9 mouse cellular contexts compared by ENCODE assay signal in the genomic region with DNA sequence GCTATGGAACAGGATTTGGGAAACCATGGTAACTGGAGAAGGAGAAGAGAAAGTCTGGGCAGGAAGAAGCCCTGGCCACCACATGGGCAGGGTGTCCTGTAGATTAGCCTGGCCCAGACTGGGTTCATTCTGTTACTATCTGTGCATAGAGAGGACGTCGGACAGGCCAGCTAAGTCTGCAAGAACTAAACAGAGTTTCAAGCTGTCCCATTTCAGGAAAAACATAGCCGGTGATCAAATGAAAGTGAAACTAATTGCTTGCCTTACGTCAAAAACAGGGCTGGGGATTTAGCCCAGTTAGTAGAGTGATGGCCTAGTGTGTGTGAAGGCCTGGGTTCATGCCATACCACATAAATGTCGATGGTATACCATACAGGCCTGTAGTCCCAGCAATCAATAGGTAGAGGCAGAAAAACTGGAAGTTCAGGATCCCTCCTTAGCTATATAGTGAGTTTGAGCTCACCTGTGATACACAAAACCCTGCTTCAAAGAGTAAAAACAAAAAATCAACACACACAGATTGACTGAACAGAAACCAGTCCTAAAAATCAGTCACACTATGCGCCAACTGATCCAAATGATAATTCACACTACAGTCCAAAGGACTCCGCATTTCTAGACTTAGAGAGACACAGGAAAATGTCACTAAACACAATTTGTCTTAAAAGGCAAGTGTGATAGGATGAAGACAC. TPM values are rescaled to one million over a fixed set of nuclear protein-coding genes. Genes with fewer than 3 reads are reported as not detected.
DNase-seq lines count a peak whose midpoint lies in the region; ATAC-seq and TF ChIP-seq lines count a peak whose summit lies in the region.
"Had no signal": no experiment of that assay in that cellular context is flagged by ENCODE, and none has a peak within 500 bp of the region (broad histone marks: within the 10 kb centered on the region; RNA-seq: fewer than 3 reads in every experiment).

No protein-coding gene starts in this region.

- H3K79me2 ChIP-seq in liver, adult 2 months (ENCODE audit: control insufficient read depth, insufficient read depth, low read length), result no peaks in the 10 kb centered on the region

- peak overlapping the region; percentile 71 for H3K9ac ChIP-seq in liver, adult 2 months (ENCODE audit: low read depth, low read length)
- no peak overlapping the region for H3K9ac ChIP-seq in intestine, postnatal 0 days (ENCODE audit: low read depth, low read length)

- H3K4me1 ChIP-seq in liver, adult 2 months (ENCODE audit: control insufficient read depth, insufficient read depth, low read length), result peaks cover 1% of the 10 kb centered on the region; the same call in 1 of the 2 replicates
- H3K4me1 ChIP-seq in intestine, postnatal 0 days (replicated peaks; ENCODE audit: control insufficient read depth, insufficient read depth, low read length), result no peaks in the 10 kb centered on the region
- no peaks in the 10 kb centered on the region for H3K4me1 ChIP-seq in embryonic facial prominence, embryonic 10.5 days

- TF ChIP-seq CTCF in liver, adult 2 months (IDR thresholded peaks at IDR 0.05; ENCODE audit: low read depth, low read length), result no peak
- no peak for TF ChIP-seq CTCF in intestine, postnatal 0 days (IDR thresholded peaks at IDR 0.05; ENCODE audit: low read depth)

- no peaks in the 10 kb centered on the region for H3K27me3 ChIP-seq in liver, adult 2 months (ENCODE audit: control insufficient read depth, insufficient read depth, low read length)
- H3K27me3 ChIP-seq in intestine, postnatal 0 days (replicated peaks; ENCODE audit: control insufficient read depth, insufficient read depth, low read length), result no peaks in the 10 kb centered on the region
- no peaks in the 10 kb centered on the region for H3K27me3 ChIP-seq in embryonic facial prominence, embryonic 10.5 days (replicated peaks; ENCODE audit: low read depth, poor library complexity, severe bottlenecking)

- 0 out of 2 replicates have a peak, but pooled peaks have one; percentile 33 for ATAC-seq in intestine, postnatal 0 days

- peak overlapping the region; percentile 51 for H3K4me2 ChIP-seq in intestine, postnatal 0 days (replicated peaks; ENCODE audit: low read depth)

- H3K36me3 ChIP-seq in liver, adult 2 months (ENCODE audit: control insufficient read depth, insufficient read depth, low read length), result no peaks in the 10 kb centered on the region
- no peaks in the 10 kb centered on the region for H3K36me3 ChIP-seq in intestine, postnatal 0 days (ENCODE audit: control insufficient read depth, insufficient read depth)
- H3K36me3 ChIP-seq in embryonic facial prominence, embryonic 10.5 days (replicated peaks), result no peaks in the 10 kb centered on the region

- peak overlapping the region; percentile 77 for H3K27ac ChIP-seq in liver, adult 2 months (replicated peaks; ENCODE audit: insufficient read depth, low read depth, low read length)
- H3K27ac ChIP-seq in intestine, postnatal 0 days (ENCODE audit: low read depth, low read length), result no peak overlapping the region
- H3K27ac ChIP-seq in embryonic facial prominence, embryonic 10.5 days (replicated peaks), result no peak overlapping the region

- peak overlapping the region; percentile 59 for H3K4me3 ChIP-seq in liver, adult 2 months (ENCODE audit: insufficient read depth, low read depth, low read length)
- 0 out of 2 replicates have a peak overlapping the region, but pooled peaks have one; percentile 11 for H3K4me3 ChIP-seq in intestine, postnatal 0 days (ENCODE audit: low read depth, low read length)
- no peak overlapping the region for H3K4me3 ChIP-seq in embryonic facial prominence, embryonic 10.5 days

- no peaks in the 10 kb centered on the region for H3K9me3 ChIP-seq in intestine, postnatal 0 days (ENCODE audit: control insufficient read depth)
- no peaks in the 10 kb centered on the region for H3K9me3 ChIP-seq in embryonic facial prominence, embryonic 10.5 days

- WGBS in liver, adult 2 months, result 30% methylated on average over 7 of the region's 7 CpGs
- 50% methylated on average over 7 of the region's 7 CpGs for whole genome bisulfite sequencing in intestine, postnatal 0 days
- 87% methylated on average over 7 of the region's 7 CpGs for WGBS in embryonic facial prominence, embryonic 10.5 days

- DNase-seq in liver, adult 2 months (ENCODE audit: extremely low read depth, low read depth, low spot score), result peak; percentile 72
- no peak for DNase-seq in liver
- DNase-seq in B cell, adult 2 months, result peak; percentile 37 to 40
- peak; percentile 42 for DNase-seq in Muller cell, postnatal 12 days (ENCODE audit: inconsistent ontology term)
- no peak for DNase-seq in embryonic facial prominence, embryonic 10.5 days (ENCODE audit: low spot score)
- DNase-seq in cerebellum, adult 9-11 months, result no peak
- no peak for DNase-seq in yolk sac, embryonic 10.5 days (ENCODE audit: low spot score)
- DNase-seq: retina, postnatal 1 day had no signal

- no peak for TF ChIP-seq POLR2A in liver, adult 2 months (IDR thresholded peaks at IDR 0.05; ENCODE audit: extremely low read depth, insufficient read depth, low read length)

RNA-seq across cellular contexts. Expression of a gene that starts 21.9 kb away (rescaled TPM):
- total RNA-seq in liver, adult 2 months (2014; rRNA removed), result 9.5 and 11.4 TPM in 2 replicates
- polyA plus RNA-seq in liver, adult 2 months (2012; rRNA removed), result 4.4 and 5.6 TPM in 2 replicates
- 7.7 and 8.9 TPM in 2 replicates for polyA plus RNA-seq in intestine, postnatal 0 days (2015; fragmentation: Nextera tagmentation; extraction: Ambion mirVana)
- 9.9 and 10.2 TPM in 2 replicates for polyA plus RNA-seq in embryonic facial prominence, embryonic 10.5 days (2016; fragmentation: Nextera tagmentation; extraction: Ambion mirVana)

Comparison
In these comparisons a context has a peak if more than half of its experiments do, and no peak if none do; other contexts are left out.
1. DNase-seq: peak in liver, adult 2 months (single experiment), B cell, adult 2 months (2 of 2) and Muller cell, postnatal 12 days (single experiment); none in liver (single experiment), embryonic facial prominence, embryonic 10.5 days (single experiment), cerebellum, adult 9-11 months (single experiment) and yolk sac, embryonic 10.5 days (single experiment).